Mouse (Mus musculus) kidney, adult 2 months (tissue): ENCODE data around the gene Tas2r135.

Experiments
- CTCF ChIP-seq: fragments of 200-500 bp; conservative IDR thresholded peaks from 2 replicates; pipeline ENCODE4 v1.5.1; 2011; ENCODE audit warnings: low read depth, mild to moderate bottlenecking, control low read depth, low read length, moderate library complexity, mixed read lengths; ENCODE audit not compliant: insufficient read depth, insufficient read length
- POLR2A ChIP-seq: fragments of 200-500 bp; IDR thresholded peaks from one replicate; pipeline ENCODE4 v1.6.1; 2011; ENCODE audit warnings: low read depth, low read length, control low read depth

DNA sequence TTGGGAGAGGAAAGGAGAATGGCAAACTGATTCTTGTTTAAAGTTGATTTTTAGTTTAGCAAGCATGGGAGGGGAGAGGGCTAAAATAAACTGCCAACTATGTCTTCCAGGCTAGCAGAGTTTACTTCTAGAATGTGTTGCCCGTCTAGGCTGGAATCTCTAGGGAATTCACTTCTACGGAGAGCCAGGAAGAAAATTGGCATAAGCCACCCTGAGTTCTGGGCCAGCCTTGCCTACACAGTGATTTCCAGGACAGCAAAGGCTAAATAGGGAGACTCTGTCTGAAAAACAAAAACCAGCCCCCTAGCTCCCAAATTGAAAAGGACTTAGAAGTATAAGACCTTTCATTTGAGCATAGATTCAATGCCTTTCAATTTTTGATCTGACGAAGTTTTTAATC lies 25.7 kb upstream of the Tas2r135 start:
- TF ChIP-seq POLR2A (no peak), CTCF (no peak)
